Mouse (Mus musculus) intestine, embryonic 14.5 days (tissue): ENCODE measurements around the gene Osbpl2. TPM values are rescaled to one million over a fixed set of nuclear protein-coding genes. Genes with fewer than 3 reads are reported as not detected.

Experiments used
- ATAC-seq: fragments of 200-750 bp; cut with Nextera tagmentation; replicated peaks from 2 replicates; pipeline ENCODE4 v1.8.0; 2017; ENCODE audit warnings: low read depth, moderate number of reproducible peaks, moderate TSS enrichment, moderate library complexity; ENCODE audit not compliant: low FRiP score, low TSS enrichment
- DNase-seq: peaks from one replicate; pipeline ENCODE4 v3.0.0-alpha.2; 2018; ENCODE audit warnings: low spot score
- H3K27ac ChIP-seq: fragments of 300-500 bp; sonication (generic); 2 replicates; pipeline ENCODE4 v1.5.1; 2014; ENCODE audit warnings: low read depth, mild to moderate bottlenecking, control low read depth
- H3K27me3 ChIP-seq: fragments of 300-500 bp; sonication (generic); replicated peaks from 2 replicates; pipeline ENCODE4 v1.6.1; 2014; ENCODE audit warnings: low read length, control low read depth; ENCODE audit not compliant: control insufficient read depth, insufficient read depth
- H3K36me3 ChIP-seq: fragments of 300-500 bp; sonication (generic); 2 replicates; pipeline ENCODE4 v1.6.1; 2014; ENCODE audit warnings: low read length, control low read depth; ENCODE audit not compliant: control insufficient read depth, insufficient read depth
- H3K4me1 ChIP-seq: fragments of 300-500 bp; sonication (generic); replicated peaks from 2 replicates; pipeline ENCODE4 v1.6.1; 2014; ENCODE audit warnings: low read length, control low read depth, mixed read lengths; ENCODE audit not compliant: control insufficient read depth, insufficient read depth
- H3K4me2 ChIP-seq: fragments of 300-500 bp; sonication (generic); 2 replicates; pipeline ENCODE4 v1.6.1; 2014; ENCODE audit warnings: low read length
- H3K4me3 ChIP-seq: fragments of 300-500 bp; sonication (generic); 2 replicates; pipeline ENCODE4 v1.5.1; 2014; ENCODE audit warnings: low read depth, low read length, control low read depth, mixed read lengths
- H3K9ac ChIP-seq: fragments of 300-500 bp; sonication (generic); 2 replicates; pipeline ENCODE4 v1.6.1; 2014; ENCODE audit warnings: mild to moderate bottlenecking, low read length
- H3K9me3 ChIP-seq: fragments of 300-500 bp; sonication (generic); 2 replicates; pipeline ENCODE4 v1.6.1; 2016; ENCODE audit warnings: low read length, control low read depth; ENCODE audit not compliant: control insufficient read depth
- WGBS: fragments of 180-500 bp; shearing (Covaris S2); extraction: QIAGEN DNeasy Blood & Tissue Kit; methylation state at CpG from one replicate; pipeline ENCODE4 v1.1.7; 2014; 5-methylcytosine and 5-hydroxymethylcytosine counted together
- polyA plus RNA-seq: library from polyadenylated mRNA; unstranded; fragments of >200 nt; fragmentation: Nextera tagmentation; extraction: Ambion mirVana; gene quantifications from 2 replicates; pipeline ENCODE4 v1.2.1, GENCODE M21; 2014

Gene Osbpl2
- polyA plus RNA-seq, 1 experiment from 2014 or later = 31.2 TPM

GRCm38 (mm10) chr2:180127675-180128074 lies 8.6 kb downstream of the Osbpl2 start:
- ATAC-seq = no peak
- no peak overlapping the region for H3K9ac ChIP-seq
- no peak overlapping the region for H3K27ac ChIP-seq

GRCm38 (mm10) chr2:180133231-180133630 lies 14.1 kb downstream of the Osbpl2 start:
- Histone ChIP-seq H3K9ac (no peak overlapping the region), H3K27me3 (no peaks in the 10 kb centered on the region), H3K36me3 (peaks cover 6% of the 10 kb centered on the region), H3K27ac (no peak overlapping the region), H3K4me2 (no peak overlapping the region), H3K4me3 (no peak overlapping the region), H3K9me3 (no peaks in the 10 kb centered on the region), H3K4me1 (no peaks in the 10 kb centered on the region)
- 90% methylated on average over 4 of the region's 4 CpGs for WGBS
- ATAC-seq = no peak
- no peak for DNase-seq

More at GRCm38 (mm10) chr2:180127675-180128074, 8.6 kb downstream of the Osbpl2 start:
- no peak overlapping the region for H3K4me2 ChIP-seq
- no peaks in the 10 kb centered on the region for H3K27me3 ChIP-seq
- no peak overlapping the region for H3K4me3 ChIP-seq
- 64% methylated on average over 1 of the region's 1 CpGs for WGBS
- H3K9me3 ChIP-seq = no peaks in the 10 kb centered on the region
- DNase-seq = no peak
- 0 out of 2 replicates have a peak, but pooled peaks cover 6% of the 10 kb centered on the region for H3K4me1 ChIP-seq
- H3K36me3 ChIP-seq = no peaks in the 10 kb centered on the region

GRCm38 (mm10) chr2:180133911-180134310 lies 14.8 kb downstream of the Osbpl2 start:
- peaks cover 12% of the 10 kb centered on the region for H3K36me3 ChIP-seq
- WGBS = 83% methylated on average over 3 of the region's 3 CpGs
- DNase-seq (no peak), ATAC-seq (no peak)
- H3K9me3 ChIP-seq = no peaks in the 10 kb centered on the region
- H3K4me3 ChIP-seq = no peak overlapping the region
- H3K4me1 ChIP-seq = no peaks in the 10 kb centered on the region
- H3K27me3 ChIP-seq = no peaks in the 10 kb centered on the region
- no peak overlapping the region for H3K4me2 ChIP-seq
- no peak overlapping the region for H3K9ac ChIP-seq
- no peak overlapping the region for H3K27ac ChIP-seq

GRCm38 (mm10) chr2:180135414-180135813 lies 16.3 kb downstream of the Osbpl2 start:
- no peak overlapping the region for H3K27ac ChIP-seq
- H3K4me3 ChIP-seq = no peak overlapping the region
- H3K36me3 ChIP-seq = peaks cover 19% of the 10 kb centered on the region
- no peaks in the 10 kb centered on the region for H3K27me3 ChIP-seq
- no peaks in the 10 kb centered on the region for H3K4me1 ChIP-seq
- H3K9me3 ChIP-seq = no peaks in the 10 kb centered on the region
- no peak overlapping the region for H3K9ac ChIP-seq
- no peak for DNase-seq
- 83% methylated on average over 5 of the region's 5 CpGs for WGBS
- no peak overlapping the region for H3K4me2 ChIP-seq
- no peak for ATAC-seq

- no peaks in the 10 kb centered on the region for H3K9me3 ChIP-seq
- 97% methylated on average over 2 of the region's 2 CpGs for WGBS
- H3K4me3 ChIP-seq = no peak overlapping the region
- no peak for ATAC-seq
- no peaks in the 10 kb centered on the region for H3K27me3 ChIP-seq
- H3K4me2 ChIP-seq = no peak overlapping the region
- no peak overlapping the region for H3K27ac ChIP-seq
- no peak overlapping the region for H3K9ac ChIP-seq
- peaks cover 56% of the 10 kb centered on the region for H3K36me3 ChIP-seq
- no peak for DNase-seq
- H3K4me1 ChIP-seq = no peaks in the 10 kb centered on the region
Measured at GRCm38 (mm10) chr2:180146091-180146490, 27.0 kb downstream of the Osbpl2 start.

GRCm38 (mm10) chr2:180147379-180147778 lies 28.3 kb downstream of the Osbpl2 start:
- Histone ChIP-seq H3K4me2 (no peak overlapping the region), H3K4me3 (no peak overlapping the region), H3K27ac (no peak overlapping the region), H3K9me3 (no peaks in the 10 kb centered on the region), H3K9ac (no peak overlapping the region), H3K27me3 (no peaks in the 10 kb centered on the region), H3K36me3 (peaks cover 60% of the 10 kb centered on the region), H3K4me1 (no peaks in the 10 kb centered on the region)
- no peak for DNase-seq
- WGBS = 85% methylated on average over 6 of the region's 6 CpGs
- no peak for ATAC-seq

- no peak overlapping the region for H3K27ac ChIP-seq
- ATAC-seq = no peak
- no peaks in the 10 kb centered on the region for H3K27me3 ChIP-seq
- H3K4me3 ChIP-seq = no peak overlapping the region
- no peak for DNase-seq
- H3K9ac ChIP-seq = no peak overlapping the region
- no peaks in the 10 kb centered on the region for H3K4me1 ChIP-seq
- H3K9me3 ChIP-seq = no peaks in the 10 kb centered on the region
- 83% methylated on average over 9 of the region's 9 CpGs for WGBS
- peaks cover 65% of the 10 kb centered on the region for H3K36me3 ChIP-seq
- no peak overlapping the region for H3K4me2 ChIP-seq
Measured at GRCm38 (mm10) chr2:180148551-180148950, 29.4 kb downstream of the Osbpl2 start.

- Histone ChIP-seq H3K27me3 (no peaks in the 10 kb centered on the region), H3K4me3 (no peak overlapping the region), H3K36me3 (peaks cover 73% of the 10 kb centered on the region), H3K4me1 (no peaks in the 10 kb centered on the region), H3K4me2 (no peak overlapping the region), H3K9me3 (no peaks in the 10 kb centered on the region), H3K9ac (no peak overlapping the region), H3K27ac (no peak overlapping the region)
- DNase-seq (no peak), ATAC-seq (no peak)
- WGBS = 73% methylated on average over 3 of the region's 3 CpGs
Measured at GRCm38 (mm10) chr2:180154796-180155195, 35.7 kb downstream of the Osbpl2 start.

GRCm38 (mm10) chr2:180158627-180159026 lies 39.5 kb downstream of the Osbpl2 start:
- WGBS = 92% methylated on average over 3 of the region's 3 CpGs
- H3K4me2 ChIP-seq = no peak overlapping the region
- H3K4me3 ChIP-seq = no peak overlapping the region
- H3K9me3 ChIP-seq = no peaks in the 10 kb centered on the region
- H3K4me1 ChIP-seq = no peaks in the 10 kb centered on the region
- H3K27me3 ChIP-seq = no peaks in the 10 kb centered on the region
- DNase-seq (no peak), ATAC-seq (no peak)
- H3K36me3 ChIP-seq = peaks cover 79% of the 10 kb centered on the region
- no peak overlapping the region for H3K27ac ChIP-seq
- H3K9ac ChIP-seq = no peak overlapping the region
